Mouse (Mus musculus): ENCODE measurements around the gene Emc7.
"Not testable (repeated sequence)": the region's sequence is repeated elsewhere in the genome, so short reads cannot be mapped to it uniquely, and the experiment has no call there.

Gene Emc7

DNA sequence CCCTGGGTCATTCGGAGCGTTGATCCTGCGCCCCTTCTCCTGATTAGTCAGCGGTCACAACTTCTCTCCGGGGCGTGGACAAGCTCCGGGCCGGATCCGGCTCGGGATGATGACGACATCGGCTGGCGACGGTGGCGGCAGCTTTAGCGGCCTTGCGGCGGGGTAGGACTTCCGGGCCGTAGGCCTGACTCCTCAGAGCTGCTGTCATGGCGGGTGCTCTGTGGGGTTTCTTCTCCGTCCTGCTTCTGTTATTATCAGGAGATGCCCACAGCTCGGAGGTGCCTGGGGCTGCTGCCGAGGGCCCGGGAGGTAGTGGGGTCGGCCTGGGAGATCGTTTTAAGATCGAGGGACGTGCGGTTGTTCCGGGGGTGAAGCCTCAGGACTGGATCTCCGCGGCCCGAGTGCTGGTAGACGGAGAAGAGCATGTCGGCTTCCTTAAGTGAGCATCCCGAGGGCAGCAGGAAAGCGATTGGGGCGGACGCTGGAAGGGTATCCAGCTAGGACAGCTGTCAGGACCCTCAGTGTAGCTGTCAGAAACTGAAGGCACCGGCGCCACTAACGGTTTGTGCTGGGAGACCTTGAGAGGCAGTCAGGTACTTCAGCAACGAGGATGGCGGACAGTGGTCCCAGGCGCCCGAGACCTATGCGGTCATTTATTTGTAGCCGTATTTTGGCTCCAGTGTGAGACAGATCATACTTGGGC is at the start of gene Emc7:
TSS of gene Emc7 (plus strand) at position 136 of the 703 bp plus-strand sequence.
- DNase-seq (ENCODE audit: low spot score), result peak; percentile 94

DNA sequence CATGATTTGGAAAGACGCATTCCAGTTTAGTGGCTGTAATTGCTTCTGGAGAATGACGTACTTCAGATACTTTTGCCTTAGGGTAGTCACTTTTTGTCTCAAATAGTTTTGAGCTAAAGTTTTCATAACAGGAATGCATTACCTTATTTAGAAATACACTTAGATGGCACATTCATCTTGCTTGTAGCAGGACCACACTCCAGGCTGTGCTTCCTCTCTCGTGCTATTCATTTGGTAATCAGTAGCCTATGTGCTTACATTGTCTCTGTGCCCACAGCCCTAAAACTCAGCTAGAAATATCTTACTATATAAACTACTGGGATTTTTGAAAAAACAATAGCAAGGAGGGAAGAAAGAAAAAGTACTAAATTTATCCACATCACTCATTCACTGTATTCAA is 47.8 kb upstream of the Emc7 start:
- no peak for DNase-seq (ENCODE audit: low spot score)

GRCm38 (mm10) chr2:112425308-112425707 is 29.5 kb upstream of the Emc7 start:
- no peak for DNase-seq (ENCODE audit: low spot score)

- DNase-seq (ENCODE audit: low spot score), result not testable (repeated sequence)
Observed at GRCm38 (mm10) chr2:112428534-112428933, 26.3 kb upstream of the Emc7 start.

DNA sequence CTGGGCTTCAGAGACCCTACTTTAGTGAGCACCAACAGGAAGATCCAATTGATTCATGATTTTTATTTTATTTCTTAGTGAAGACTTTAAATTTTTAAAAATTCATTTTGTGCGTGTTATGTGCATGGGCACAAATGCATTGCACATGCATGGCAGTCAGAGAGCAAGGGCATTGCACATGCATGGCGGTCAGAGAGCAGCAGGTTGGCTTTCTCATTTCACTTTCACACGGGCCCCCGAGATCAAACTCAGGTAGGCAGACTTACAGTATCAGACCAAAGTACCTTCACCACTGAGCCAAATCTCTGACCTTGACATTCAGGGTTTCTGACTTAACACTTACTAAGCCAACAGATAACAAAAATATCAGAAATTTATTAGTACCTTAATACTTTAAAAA is 25.1 kb upstream of the Emc7 start:
- no peak for DNase-seq (ENCODE audit: low spot score)

GRCm38 (mm10) chr2:112430403-112430802 is 24.4 kb upstream of the Emc7 start:
- DNase-seq (ENCODE audit: low spot score), result no peak

GRCm38 (mm10) chr2:112432523-112432922 is 22.3 kb upstream of the Emc7 start:
- no peak for DNase-seq (ENCODE audit: low spot score)

GRCm38 (mm10) chr2:112433359-112433758 is 21.4 kb upstream of the Emc7 start:
- no peak for DNase-seq (ENCODE audit: low spot score)

- no peak for DNase-seq (ENCODE audit: low spot score)
Observed at GRCm38 (mm10) chr2:112436292-112436691, 18.5 kb upstream of the Emc7 start.

DNA sequence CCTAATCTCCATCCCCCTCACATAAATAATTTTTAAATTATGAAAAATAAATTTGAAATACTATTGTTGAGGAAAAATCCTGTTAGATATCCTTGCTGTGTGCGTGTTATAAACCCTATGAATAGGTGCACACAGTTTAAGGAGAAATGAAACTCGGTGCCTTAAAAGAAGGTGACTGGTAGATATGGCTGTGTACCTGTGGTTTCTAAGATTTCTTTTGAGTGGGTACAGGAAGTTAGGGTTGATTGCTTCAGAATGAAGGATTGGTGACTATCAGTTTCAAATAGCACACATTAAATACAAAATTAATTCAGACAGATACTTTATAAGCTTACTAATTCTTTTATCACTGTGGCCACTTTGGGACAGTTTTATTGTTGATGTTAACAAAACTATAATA is 17.2 kb upstream of the Emc7 start:
- DNase-seq (ENCODE audit: low spot score), result no peak

- no peak for DNase-seq (ENCODE audit: low spot score)
Observed at GRCm38 (mm10) chr2:112443491-112443890, 11.3 kb upstream of the Emc7 start.

GRCm38 (mm10) chr2:112445511-112445910 is 9.3 kb upstream of the Emc7 start:
- no peak for DNase-seq (ENCODE audit: low spot score)

DNA sequence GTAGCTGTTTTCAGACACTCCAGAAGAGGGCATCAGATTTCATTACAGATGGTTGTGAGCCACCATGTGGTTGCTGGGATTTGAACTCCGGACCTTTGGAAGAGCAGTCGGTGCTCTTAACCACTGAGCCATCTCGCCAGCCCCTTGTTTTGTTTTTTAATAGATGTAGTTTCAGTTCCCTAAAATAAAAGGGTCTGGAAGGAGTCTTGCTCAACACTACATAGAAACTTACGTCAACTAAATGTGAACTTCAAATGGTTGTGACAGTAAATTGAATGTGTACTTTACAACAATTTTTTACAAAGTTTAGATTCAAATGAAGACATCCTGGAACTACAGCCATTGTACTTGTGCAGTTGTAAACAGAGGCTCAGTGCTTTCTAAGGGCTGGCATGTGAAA is 6.8 kb upstream of the Emc7 start:
- not testable (repeated sequence) for DNase-seq (ENCODE audit: low spot score)

DNA sequence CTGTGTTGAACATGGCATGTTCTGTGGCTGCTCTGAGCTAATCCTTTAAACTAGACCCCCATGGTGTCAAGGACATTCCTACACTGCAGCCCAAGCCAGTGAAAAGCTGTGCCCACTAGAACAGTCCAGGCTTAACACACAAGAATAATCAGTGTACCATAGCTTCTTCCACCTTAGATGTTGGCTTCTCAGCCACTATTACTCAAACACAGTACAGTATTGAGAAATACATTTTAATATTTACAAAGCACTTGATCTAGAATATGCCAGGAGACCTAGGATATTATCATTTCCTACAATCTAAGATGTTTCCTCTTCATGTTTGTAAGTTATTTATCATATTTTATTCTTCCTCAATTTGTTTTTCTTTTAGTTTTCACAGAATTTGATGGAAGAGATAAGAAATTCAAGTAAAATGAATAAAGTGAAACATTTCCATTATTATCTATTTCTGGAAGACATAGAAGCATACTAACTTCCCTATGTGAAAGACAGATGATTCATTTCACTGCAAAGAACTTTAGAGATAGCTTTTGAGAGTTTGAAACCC is 6.2 kb upstream of the Emc7 start:
- no peak for DNase-seq (ENCODE audit: low spot score)

DNA sequence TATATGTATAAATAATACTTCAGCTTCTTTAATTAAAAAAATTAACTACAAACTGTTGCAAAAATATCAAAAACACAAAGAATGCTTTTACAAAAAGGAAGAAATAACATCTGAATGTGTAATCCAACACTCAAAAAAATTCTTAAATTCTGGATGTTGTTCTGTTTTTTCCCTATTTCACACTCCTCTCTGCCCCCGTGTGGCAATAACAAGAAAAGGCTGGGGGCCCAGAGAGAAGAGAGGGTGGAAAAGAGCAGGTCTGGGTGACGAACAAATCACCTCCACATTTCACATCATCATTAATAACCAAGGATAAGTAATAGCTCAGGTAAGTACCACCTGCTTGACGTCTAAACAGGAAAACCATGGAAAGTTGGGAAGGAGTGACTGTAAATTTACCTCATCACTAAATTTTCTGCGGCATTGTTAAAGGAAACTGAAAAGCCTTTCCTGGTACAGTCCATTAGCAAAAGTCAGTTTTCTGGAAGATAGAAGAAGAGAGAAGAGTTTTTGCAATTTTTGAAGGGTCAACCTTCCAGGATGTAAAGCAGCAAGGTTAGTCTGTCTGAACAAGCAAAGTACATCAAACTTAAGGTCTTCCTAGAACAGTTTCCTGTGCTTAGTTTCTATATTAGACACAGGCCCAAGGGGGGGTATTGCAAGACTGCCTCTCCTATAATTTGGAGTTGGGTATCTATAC is 5.0 kb upstream of the Emc7 start:
- no peak for DNase-seq (ENCODE audit: low spot score)

GRCm38 (mm10) chr2:112452513-112452912 is 2.3 kb upstream of the Emc7 start:
- not testable (repeated sequence) for DNase-seq (ENCODE audit: low spot score)

DNA sequence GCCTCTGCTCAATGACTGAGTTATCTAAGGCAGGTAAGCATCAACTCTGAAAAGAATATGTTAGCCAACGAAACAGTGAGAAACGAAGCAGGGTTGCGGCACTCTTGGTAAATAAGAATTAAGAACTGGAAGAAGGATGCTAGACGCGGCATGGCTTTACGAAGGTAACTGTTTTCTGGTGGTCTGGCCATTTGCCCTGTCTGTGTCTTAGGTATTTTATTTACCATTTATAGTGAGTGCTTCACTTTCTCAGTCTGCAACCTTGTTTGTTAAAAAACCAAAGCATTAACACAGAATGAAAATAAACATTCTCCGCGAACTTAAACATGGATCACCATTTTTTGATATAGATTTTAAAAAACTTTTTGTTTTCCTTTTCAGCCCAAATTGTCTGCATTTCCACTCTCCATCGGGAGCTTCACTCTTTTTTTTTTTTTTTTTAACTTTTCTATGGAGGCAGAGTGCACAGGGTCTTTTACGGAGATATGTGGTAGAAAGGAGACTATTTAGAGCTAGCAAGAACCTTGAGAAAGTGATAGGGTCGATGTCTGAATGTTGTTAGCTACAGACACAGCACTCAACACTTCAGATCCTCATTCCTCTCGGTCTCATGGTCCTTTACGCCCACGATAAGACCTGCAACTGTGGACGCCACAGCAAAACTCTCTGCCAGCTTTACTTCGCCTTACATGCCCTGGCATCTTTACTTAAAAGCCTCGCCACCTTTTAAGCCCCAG is 504 bp upstream of the Emc7 start:
- DNase-seq (ENCODE audit: low spot score), result no peak

DNA sequence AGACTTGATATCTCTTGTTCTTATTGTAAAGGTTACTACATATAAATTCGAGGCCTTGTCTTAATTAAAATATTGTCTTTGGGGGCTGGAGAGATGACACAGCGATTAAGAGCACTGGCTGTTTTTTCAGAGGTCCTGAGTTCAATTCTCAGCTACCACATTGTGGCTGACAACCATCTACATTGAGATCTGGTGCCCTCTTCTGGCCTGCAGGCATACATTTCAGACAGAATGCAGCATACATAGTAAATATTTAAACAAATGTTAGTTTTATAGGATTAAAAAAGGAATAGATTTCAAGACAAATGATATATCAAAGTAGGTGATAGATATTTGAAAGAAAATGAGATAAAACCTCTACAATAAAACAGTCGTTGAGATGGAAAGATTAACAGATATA is 5.8 kb downstream of the Emc7 start:
- no peak for DNase-seq (ENCODE audit: low spot score)

GRCm38 (mm10) chr2:112469542-112469941 is 14.7 kb downstream of the Emc7 start:
- DNase-seq (ENCODE audit: low spot score), result no peak

DNA sequence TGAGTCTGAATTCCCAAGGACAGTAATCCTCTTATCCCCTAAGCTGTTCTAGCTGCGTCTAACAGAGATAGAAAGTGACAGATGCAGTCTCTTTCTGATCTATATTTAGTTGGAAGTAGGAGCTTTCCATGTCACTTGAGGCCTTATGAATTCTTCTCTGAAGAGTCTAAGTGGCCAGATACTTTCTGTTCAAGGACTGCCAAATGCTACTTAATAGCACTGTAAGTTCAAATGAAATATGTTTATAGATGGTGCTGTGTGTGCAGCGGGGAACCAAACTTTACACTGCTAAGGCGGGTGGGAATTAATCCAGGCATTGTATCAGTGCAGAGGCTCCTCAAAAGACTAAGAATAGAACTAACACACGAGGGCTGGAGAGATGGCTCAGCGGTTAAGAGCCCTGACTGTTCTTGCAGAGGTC is 16.2 kb downstream of the Emc7 start:
- no peak for DNase-seq (ENCODE audit: low spot score)

DNA sequence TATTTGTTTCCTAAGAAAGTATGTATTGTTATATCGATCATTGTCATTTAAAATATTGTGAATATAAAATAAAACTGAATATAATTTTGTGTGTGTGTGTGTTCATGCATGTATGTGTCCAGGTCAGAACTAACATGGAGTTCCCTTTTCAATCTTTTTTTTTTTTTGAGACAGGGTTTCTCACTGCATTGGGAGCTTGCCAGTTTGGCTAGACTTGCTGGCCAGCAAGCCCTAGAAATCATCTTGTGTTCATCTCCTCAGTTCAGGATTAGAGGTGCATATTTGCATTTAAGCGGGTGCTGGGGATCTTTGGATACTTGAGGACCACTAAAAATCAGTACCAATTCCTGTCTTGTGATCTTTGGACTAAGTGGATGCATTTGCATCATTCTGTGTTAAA is 17.3 kb downstream of the Emc7 start:
- no peak for DNase-seq (ENCODE audit: low spot score)

DNA sequence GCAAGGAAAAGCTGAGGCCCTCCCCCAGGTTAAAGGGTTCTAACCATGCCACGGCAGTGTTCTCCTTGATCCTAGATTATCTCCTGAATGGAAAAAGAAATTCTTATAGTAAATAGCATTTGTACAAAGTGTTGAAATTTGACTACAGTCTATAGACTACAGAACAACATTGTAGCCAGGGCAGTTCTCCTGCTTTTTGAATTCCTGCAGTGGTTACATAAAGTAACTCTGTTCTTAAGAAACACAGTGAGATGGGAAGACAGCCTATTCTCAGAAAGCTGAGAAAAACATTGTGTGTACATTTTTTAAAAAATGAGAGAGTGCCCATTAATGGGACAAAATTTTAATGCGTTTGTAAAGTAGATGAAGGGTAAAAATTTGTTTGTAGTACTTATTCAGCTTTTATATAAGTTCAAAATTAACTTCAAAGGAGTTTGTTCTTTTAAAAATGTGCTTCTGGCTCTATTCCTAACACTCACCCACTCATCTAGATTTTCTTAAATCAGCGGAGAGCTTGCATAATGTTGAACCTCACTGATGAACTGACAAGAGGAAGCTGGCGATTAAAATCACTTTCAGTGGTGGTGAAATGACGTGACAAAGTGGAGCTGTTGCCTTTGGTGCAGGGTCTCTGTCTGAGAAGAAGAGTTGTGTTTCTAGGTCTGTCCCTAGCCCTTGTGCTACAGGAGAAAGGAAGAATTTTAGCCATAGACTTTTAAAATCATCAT is 20.4 kb downstream of the Emc7 start:
- no peak for DNase-seq (ENCODE audit: low spot score)

Measured in spleen, adult 12 weeks (tissue).